ENCODE assay signal across 16 mouse cellular contexts in the genomic region with DNA sequence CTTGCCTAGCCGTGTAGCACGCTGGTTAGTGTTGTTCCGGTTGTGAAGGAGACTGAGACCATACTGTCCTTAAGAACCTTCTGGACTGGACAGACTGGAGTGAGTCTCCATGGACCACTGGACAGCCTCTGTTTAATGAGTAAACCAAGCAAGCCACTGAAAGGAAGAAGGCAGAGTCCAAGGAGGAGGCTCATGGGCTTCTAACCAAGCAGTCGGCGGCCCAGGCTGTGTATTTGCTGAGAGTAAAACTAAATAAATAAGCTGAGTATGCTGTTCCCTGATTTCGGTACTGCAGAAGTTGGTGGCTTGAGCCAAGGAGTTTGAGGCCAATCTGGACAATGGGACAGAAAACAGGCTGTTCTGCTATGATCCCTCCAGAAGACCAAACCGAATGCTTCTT. TPM values are rescaled to one million over a fixed set of nuclear protein-coding genes. Genes with fewer than 3 reads are reported as not detected.
DNase-seq lines count a peak whose midpoint lies in the region; ATAC-seq and TF ChIP-seq lines count a peak whose summit lies in the region.
"Had no signal": no experiment of that assay in that cellular context is flagged by ENCODE, and none has a peak within 500 bp of the region (broad histone marks: within the 10 kb centered on the region; RNA-seq: fewer than 3 reads in every experiment).

No protein-coding gene starts in this region.

- WGBS in liver, embryonic 15.5 days (ENCODE audit: insufficient replicate concordance): 78% methylated on average over 7 of the region's 7 CpGs
- 84% methylated on average over 7 of the region's 7 CpGs for WGBS in liver, embryonic 12.5 days (ENCODE audit: insufficient replicate concordance)
- 69% methylated on average over 7 of the region's 7 CpGs for WGBS in kidney, embryonic 16.5 days
- 93% methylated on average over 7 of the region's 7 CpGs for WGBS in hindbrain, postnatal 0 days

- ATAC-seq in liver, embryonic 15.5 days (ENCODE audit: insufficient read depth): no peak
- ATAC-seq in liver, embryonic 12.5 days: no peak
- ATAC-seq in kidney, embryonic 16.5 days (ENCODE audit: low FRiP score, low TSS enrichment): no peak
- no peak for ATAC-seq in megakaryocyte, adult 5-6 weeks (ENCODE audit: poor library complexity, severe bottlenecking)
- ATAC-seq in hindbrain, postnatal 0 days: no peak
- ATAC-seq: forebrain, embryonic 15.5 days had no signal

- no peaks in the 10 kb centered on the region for H3K9me3 ChIP-seq in liver, embryonic 15.5 days (replicated peaks)
- no peaks in the 10 kb centered on the region for H3K9me3 ChIP-seq in liver, embryonic 12.5 days (replicated peaks)
- H3K9me3 ChIP-seq in kidney, embryonic 16.5 days (ENCODE audit: low read length): no peaks in the 10 kb centered on the region
- H3K9me3 ChIP-seq in hindbrain, postnatal 0 days (ENCODE audit: low read length): no peaks in the 10 kb centered on the region
- H3K9me3 ChIP-seq: embryonic facial prominence, embryonic 12.5 days; forebrain, embryonic 15.5 days; heart, embryonic 12.5 days had no signal

- no peak overlapping the region for H3K4me3 ChIP-seq in liver, embryonic 15.5 days (replicated peaks)
- no peak overlapping the region for H3K4me3 ChIP-seq in liver, embryonic 12.5 days
- H3K4me3 ChIP-seq in kidney, embryonic 16.5 days (ENCODE audit: low read length): no peak overlapping the region
- no peak overlapping the region for H3K4me3 ChIP-seq in hindbrain, postnatal 0 days (ENCODE audit: low read length)
- H3K4me3 ChIP-seq: embryonic facial prominence, embryonic 12.5 days; forebrain, embryonic 15.5 days; heart, embryonic 12.5 days had no signal

- H3K36me3 ChIP-seq in liver, embryonic 15.5 days (replicated peaks): no peaks in the 10 kb centered on the region
- no peaks in the 10 kb centered on the region for H3K36me3 ChIP-seq in liver, embryonic 12.5 days
- H3K36me3 ChIP-seq in kidney, embryonic 16.5 days (ENCODE audit: insufficient read depth, low read length): no peaks in the 10 kb centered on the region
- no peaks in the 10 kb centered on the region for H3K36me3 ChIP-seq in hindbrain, postnatal 0 days (ENCODE audit: insufficient read depth, low read length)
- H3K36me3 ChIP-seq: embryonic facial prominence, embryonic 12.5 days; forebrain, embryonic 15.5 days; heart, embryonic 12.5 days had no signal

- peaks cover 35% of the 10 kb centered on the region for H3K4me1 ChIP-seq in liver, embryonic 15.5 days (replicated peaks)
- H3K4me1 ChIP-seq in liver, embryonic 12.5 days: peaks cover 44% of the 10 kb centered on the region
- H3K4me1 ChIP-seq in kidney, embryonic 16.5 days (ENCODE audit: insufficient read depth, low read length): peaks cover 24% of the 10 kb centered on the region
- peaks cover 6% of the 10 kb centered on the region for H3K4me1 ChIP-seq in hindbrain, postnatal 0 days (ENCODE audit: insufficient read depth, low read length)

- TF ChIP-seq CTCF in hindbrain, postnatal 0 days (IDR thresholded peaks at IDR 0.05; ENCODE audit: low read depth): no peak

- 0 out of 2 replicates have a peak overlapping the region, but pooled peaks have one; percentile 24 for H3K27ac ChIP-seq in liver, embryonic 15.5 days (replicated peaks)
- no peak overlapping the region for H3K27ac ChIP-seq in liver, embryonic 12.5 days
- peak overlapping the region; percentile 71; the same call in 1 of the 2 replicates for H3K27ac ChIP-seq in kidney, embryonic 16.5 days (ENCODE audit: low read length)
- no peak overlapping the region for H3K27ac ChIP-seq in hindbrain, postnatal 0 days
- H3K27ac ChIP-seq: embryonic facial prominence, embryonic 12.5 days; forebrain, embryonic 15.5 days had no signal

- no peak overlapping the region for H3K9ac ChIP-seq in liver, embryonic 15.5 days
- H3K9ac ChIP-seq in liver, embryonic 12.5 days: no peak overlapping the region
- no peak overlapping the region for H3K9ac ChIP-seq in kidney, embryonic 16.5 days (replicated peaks; ENCODE audit: low read length)
- H3K9ac ChIP-seq in hindbrain, postnatal 0 days (replicated peaks; ENCODE audit: low read length): no peak overlapping the region
- H3K9ac ChIP-seq: embryonic facial prominence, embryonic 12.5 days; forebrain, embryonic 15.5 days; heart, embryonic 12.5 days had no signal

- DNase-seq in kidney, postnatal 25 days: peak; percentile 79 to 92
- peak; percentile 79 for DNase-seq in yolk sac, embryonic 10.5 days (ENCODE audit: low spot score)
- no peak for DNase-seq in hindbrain, postnatal 0 days (ENCODE audit: low spot score)
- no peak for DNase-seq in urinary bladder, postnatal 10 days (ENCODE audit: low spot score)
- DNase-seq: adrenal gland, adult 8-10 months; cerebellum, adult 11 months; cerebellum, adult 8-10 months; cerebellum, postnatal 14 days; gastrocnemius, postnatal 10 days had no signal

- H3K4me2 ChIP-seq in liver, embryonic 15.5 days: no peak overlapping the region
- H3K4me2 ChIP-seq in liver, embryonic 12.5 days: no peak overlapping the region
- no peak overlapping the region for H3K4me2 ChIP-seq in kidney, embryonic 16.5 days (replicated peaks; ENCODE audit: low read depth, low read length)
- H3K4me2 ChIP-seq in hindbrain, postnatal 0 days (ENCODE audit: low read depth, low read length): no peak overlapping the region
- H3K4me2 ChIP-seq: embryonic facial prominence, embryonic 12.5 days; forebrain, embryonic 15.5 days; heart, embryonic 12.5 days had no signal

- H3K27me3 ChIP-seq in liver, embryonic 15.5 days: no peaks in the 10 kb centered on the region
- H3K27me3 ChIP-seq in liver, embryonic 12.5 days (replicated peaks): no peaks in the 10 kb centered on the region
- H3K27me3 ChIP-seq in kidney, embryonic 16.5 days (ENCODE audit: insufficient read depth, low read length): no peaks in the 10 kb centered on the region
- H3K27me3 ChIP-seq in hindbrain, postnatal 0 days (ENCODE audit: insufficient read depth, low read length): no peaks in the 10 kb centered on the region
- H3K27me3 ChIP-seq: embryonic facial prominence, embryonic 12.5 days; forebrain, embryonic 15.5 days; heart, embryonic 12.5 days had no signal

RNA-seq across cellular contexts. Expression of a gene that starts 4.8 kb away (rescaled TPM):
- polyA plus RNA-seq in liver, embryonic 15.5 days (2015; fragmentation: Nextera tagmentation; extraction: Ambion mirVana): 7.2 and 8.1 TPM in 2 replicates
- polyA plus RNA-seq in liver, embryonic 12.5 days (2016; fragmentation: Nextera tagmentation; extraction: Ambion mirVana): 11.9 and 12.3 TPM in 2 replicates
- 22.5 and 25.0 TPM in 2 replicates for polyA plus RNA-seq in kidney, embryonic 16.5 days (2015; fragmentation: Nextera tagmentation; extraction: Ambion mirVana)
- 16.1 and 17.4 TPM in 2 replicates for total RNA-seq in megakaryocyte, adult 5-6 weeks (2015)
- 20.6 and 23.3 TPM in 2 replicates for total RNA-seq in megakaryocyte, adult 5-6 weeks (2017)
- total RNA-seq in hindbrain, postnatal 0 days (2014; rRNA removed): 10.7 and 12.6 TPM in 2 replicates
- polyA plus RNA-seq in hindbrain, postnatal 0 days (2015; fragmentation: Nextera tagmentation; extraction: Ambion mirVana): 5.5 and 5.7 TPM in 2 replicates

Comparison
In these comparisons a context has a peak if more than half of its experiments do, and no peak if none do; other contexts are left out.
1. H3K27ac ChIP-seq: peak in liver, embryonic 15.5 days (single experiment) and kidney, embryonic 16.5 days (single experiment); none in liver, embryonic 12.5 days (single experiment) and hindbrain, postnatal 0 days (single experiment).
2. DNase-seq: peak in kidney, postnatal 25 days (2 of 2) and yolk sac, embryonic 10.5 days (single experiment); none in hindbrain, postnatal 0 days (single experiment) and urinary bladder, postnatal 10 days (single experiment).